Mouse (Mus musculus) leukemia stem cell, adult 10-12 weeks (primary cell): ENCODE data around the gene Sh2d1a. TPM values are rescaled to one million over a fixed set of nuclear protein-coding genes. Genes with fewer than 3 reads are reported as not detected.

Experiments used
- polyA plus RNA-seq: library from polyadenylated mRNA; stranded (reverse); fragments of >175 nt; gene quantifications from 2 replicates; pipeline ENCODE4 v1.2.3, GENCODE M21; 2012; ENCODE audit warnings: low replicate concordance

Gene Sh2d1a
- polyA plus RNA-seq, result not detected in 2 replicates

DNA sequence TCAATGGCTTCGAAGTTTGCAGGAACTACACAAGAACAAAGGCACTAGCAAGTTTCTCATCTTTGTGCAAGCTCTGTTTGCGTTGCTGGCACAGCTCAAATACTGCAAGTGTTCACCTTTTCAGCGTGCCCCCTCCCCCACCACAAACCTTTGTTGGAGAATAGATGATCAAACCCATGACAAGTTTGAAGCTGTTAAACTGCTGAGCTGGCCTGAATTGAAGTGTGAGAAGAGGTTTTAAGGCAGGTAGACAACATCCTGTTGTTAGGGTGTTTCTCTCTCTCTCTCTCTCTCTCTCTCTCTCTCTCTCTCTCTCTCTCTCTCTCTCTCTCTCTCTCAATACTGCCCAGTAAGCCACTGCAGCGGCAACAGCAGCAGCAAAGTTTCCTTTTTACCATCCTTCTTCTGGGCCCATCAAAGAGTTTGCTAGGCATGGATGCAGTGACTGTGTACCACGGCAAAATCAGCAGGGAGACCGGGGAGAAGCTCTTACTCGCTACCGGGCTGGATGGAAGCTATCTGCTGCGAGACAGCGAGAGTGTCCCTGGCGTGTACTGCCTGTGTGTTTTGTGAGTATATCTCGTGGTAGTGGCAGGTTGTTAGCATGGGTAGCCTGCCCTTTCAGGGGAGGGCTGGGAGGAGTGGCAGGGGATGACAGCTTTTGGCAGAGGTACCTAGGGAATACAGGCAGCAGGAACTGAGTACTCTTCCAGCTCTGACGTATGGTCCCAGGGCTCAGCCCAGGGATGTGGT lies at the start of gene Sh2d1a:
Sh2d1a (plus strand) TSS at position 163 of the 753 bp plus-strand sequence.

DNA sequence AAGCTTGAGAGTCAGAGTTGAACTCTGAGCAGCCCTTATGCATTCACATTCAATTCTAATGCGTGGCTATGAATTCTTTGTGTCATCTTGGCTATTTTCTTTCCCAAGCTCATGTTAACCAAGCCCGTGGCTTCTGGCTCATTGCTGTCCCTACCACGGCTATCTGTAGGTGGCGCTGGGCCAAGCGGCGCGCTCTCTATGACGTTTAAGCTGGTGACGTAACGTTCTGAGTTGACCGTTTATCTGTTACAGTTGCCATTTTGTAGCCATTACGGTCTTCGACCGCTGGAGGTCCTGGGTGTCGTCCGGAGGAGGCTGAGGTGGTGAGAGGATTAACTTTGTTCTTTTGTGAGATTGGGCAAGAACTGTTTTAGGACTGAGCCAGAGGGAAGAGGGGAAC lies 12.8 kb upstream of the Sh2d1a start, which contains the start of gene Tex13c2:
Tex13c2 (plus strand) TSS at position 246 of the 400 bp plus-strand sequence.

Other genes starting within 250 kb of the Sh2d1a start
- not detected in 2 replicates for gene Tex13c2, start 12.8 kb upstream of the Sh2d1a start, polyA plus RNA-seq